Mouse (Mus musculus) lung, postnatal 4 days (tissue): ENCODE measurements around the gene Tspan13.

ENCODE experiments used
- DNase-seq, 2 experiments: peaks; one replicate each; pipeline ENCODE4 v3.0.0; 2021

Tspan13 gene

DNA sequence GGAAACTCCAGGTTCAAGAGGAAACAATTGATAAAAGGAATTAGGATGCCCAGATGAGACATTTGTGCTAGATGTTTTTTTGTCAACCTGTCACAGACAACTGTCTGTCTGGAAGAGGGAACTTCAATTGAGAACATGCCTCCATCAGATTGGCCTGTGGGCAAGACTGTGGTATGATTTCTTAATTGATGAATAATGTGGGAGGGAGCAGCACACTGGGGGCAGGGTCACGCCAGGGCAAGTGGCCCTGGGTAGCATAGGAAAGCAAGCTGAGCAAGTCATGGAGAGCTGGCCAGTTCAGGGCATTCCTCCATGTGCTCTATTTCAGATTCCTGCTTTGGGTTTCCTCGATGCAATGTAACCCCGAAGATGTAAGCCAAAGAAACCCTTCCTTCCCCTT lies 66.4 kb downstream of the Tspan13 start:
- no peak for DNase-seq

DNA sequence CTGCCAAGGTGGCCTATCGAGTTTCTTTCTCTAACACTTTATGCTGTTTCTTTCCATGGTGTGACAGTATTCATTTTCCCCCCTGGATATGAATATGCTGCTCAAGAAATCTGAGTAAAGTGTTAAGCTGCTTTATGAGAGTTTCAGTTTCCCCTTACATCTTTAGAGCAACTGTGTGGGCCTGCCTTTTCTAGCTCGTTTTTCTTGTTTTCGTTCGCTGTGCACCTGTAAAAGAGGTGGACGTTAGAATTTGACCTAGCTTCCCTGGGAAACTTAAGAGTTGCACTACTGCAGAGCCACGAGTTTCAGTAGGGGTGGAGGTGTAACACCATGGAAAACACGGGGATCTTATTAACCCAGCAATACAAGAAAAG lies 75.5 kb downstream of the Tspan13 start:
- DNase-seq, result no peak

DNA sequence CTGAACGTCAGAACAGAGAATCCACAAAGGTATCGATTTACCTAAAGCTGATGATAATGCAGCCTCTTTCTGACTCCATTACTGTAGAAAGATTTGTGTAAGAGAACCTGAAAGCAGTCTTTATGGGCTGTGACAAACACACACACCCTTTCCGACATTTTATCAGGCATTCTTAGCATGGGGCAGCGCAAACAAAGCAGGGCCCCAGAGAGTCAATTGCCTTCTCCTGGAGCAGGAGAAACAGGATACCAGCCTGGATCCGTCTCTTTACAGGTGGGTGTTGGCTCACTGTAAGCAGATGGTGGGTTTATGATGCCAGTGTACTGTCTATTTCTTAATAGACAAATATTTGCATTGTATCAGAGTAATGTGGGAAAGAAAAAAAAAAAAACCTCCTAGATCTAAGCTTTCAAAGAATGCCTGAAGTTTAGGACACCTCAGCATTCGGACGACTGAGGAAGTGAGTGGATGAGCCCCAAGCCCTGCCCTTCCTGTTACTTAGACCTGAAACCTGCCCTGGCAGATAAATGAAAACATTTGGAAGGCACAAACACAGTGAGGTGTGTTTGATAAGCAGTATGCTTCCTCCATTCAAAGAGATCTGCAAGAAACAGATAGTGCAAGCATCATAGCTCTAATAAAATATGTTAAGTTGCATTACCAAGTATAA lies 76.1 kb downstream of the Tspan13 start:
- no peak for DNase-seq
